Mouse (Mus musculus) left cerebral cortex, postnatal 14 days (tissue): ENCODE results near the gene Gatd1. TPM values are rescaled to one million over a fixed set of nuclear protein-coding genes. Genes with fewer than 3 reads are reported as not detected.
A peak's percentile ranks its signal among the peaks of the same experiment; 100 is the strongest.

Experiments used
- DNase-seq, 2 experiments: peaks; one replicate each; pipeline ENCODE4 v3.0.0; 2021 to 2022; ENCODE audit warnings: low spot score in 2 of 2, mixed read lengths in 1 of 2
- intact Hi-C: fragments of 180-260 bp; cut with DNase I; formaldehyde crosslinking; loops from one replicate; pipeline ENCODE4 v1.15.1; 2025
- total RNA-seq, 2 experiments: library from RNA; stranded (reverse); gene quantifications; 2 replicates each; pipeline ENCODE4 v1.2.3; 2021

The Gatd1 gene
- total RNA-seq, 2 experiments from 2014 or later, result 36.0 to 42.6 TPM

- DNase-seq, result no peak
- intact Hi-C loops, result loop anchor here (5.0 to 10.0 kb wide), 3 partner anchors 37 to 270 kb away; partner anchors contain the start of genes Deaf1, Irf7 and Tmem80
Measured at GRCm38 (mm10) chr7:141364349-141365048, 49.4 kb downstream of the Gatd1 start.

GRCm38 (mm10) chr7:141363752-141364125 is 50.2 kb downstream of the Gatd1 start:
- intact Hi-C loops, result loop anchor here (2.0 to 10.0 kb wide), 4 partner anchors 36 to 269 kb away; partner anchors contain the start of genes Deaf1, Irf7, Phrf1 and Tmem80
- DNase-seq, result no peak

GRCm38 (mm10) chr7:141363106-141363751 is 50.7 kb downstream of the Gatd1 start:
- intact Hi-C loops, result loop anchor here (2.0 to 10.0 kb wide), 4 partner anchors 36 to 268 kb away; partner anchors contain the start of genes Deaf1, Irf7, Phrf1 and Tmem80

DNA sequence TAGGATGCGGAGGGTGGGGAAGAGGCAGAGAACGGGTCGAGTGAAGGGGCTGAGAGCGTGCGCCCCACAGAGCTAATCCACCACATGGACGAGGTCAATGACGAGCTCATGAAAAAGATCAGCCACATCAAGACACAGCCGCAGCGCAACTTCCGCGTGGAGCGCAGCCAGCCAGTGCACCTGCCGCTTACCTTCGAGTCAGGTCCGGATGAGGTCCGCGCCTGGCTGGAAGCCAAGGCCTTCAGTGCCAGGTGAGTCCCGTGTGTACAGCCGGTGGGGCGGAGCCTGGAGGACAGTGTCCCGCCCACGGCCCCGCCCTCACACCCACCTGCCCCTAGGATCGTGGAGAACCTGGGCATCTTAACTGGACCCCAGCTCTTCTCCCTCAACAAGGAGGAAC is 52.4 kb downstream of the Gatd1 start:
- no peak for DNase-seq
- intact Hi-C loops, result loop anchor here (5.0 to 10.0 kb wide), 3 partner anchors 34 to 267 kb away; partner anchors contain the start of genes Deaf1, Irf7 and Tmem80

More at GRCm38 (mm10) chr7:141363106-141363751, 50.7 kb downstream of the Gatd1 start:
- peak; percentile 76 to 86 for DNase-seq

Other genes with a start within 250 kb of the Gatd1 start
- gene Rnh1, start 241.3 kb downstream of the Gatd1 start, total RNA-seq, result 10 to 100 TPM; 25.8 to 25.9 TPM
- 100 to 1,000 TPM; 249 to 272 TPM for gene Hras, start 220.1 kb downstream of the Gatd1 start, total RNA-seq
- gene Lrrc56, start 220.0 kb downstream of the Gatd1 start, total RNA-seq, result 1 to 10 TPM; 3.6 to 4.5 TPM
- gene Lmntd2, start 200.1 kb downstream of the Gatd1 start, total RNA-seq, result not detected
- gene Rassf7, start 198.3 kb downstream of the Gatd1 start, total RNA-seq, result under 1 TPM in 1 of 2 experiments, not detected in 1; 0.47 TPM
- gene Phrf1, start 185.4 kb downstream of the Gatd1 start, total RNA-seq, result 10 to 100 TPM; 65.9 to 66.6 TPM
- 1 to 10 TPM in 1 of 2 experiments, not detected in 1; 1.4 TPM for gene Irf7, start 147.7 kb downstream of the Gatd1 start, total RNA-seq
- not detected for gene Cdhr5, start 137.3 kb downstream of the Gatd1 start, total RNA-seq
- not detected for gene Sct, start 135.0 kb downstream of the Gatd1 start, total RNA-seq
- gene Drd4, start 122.1 kb downstream of the Gatd1 start, total RNA-seq, result under 1 TPM; 0.15 to 0.27 TPM
- 100 to 1,000 TPM; 164 to 170 TPM for gene Deaf1, start 86.4 kb downstream of the Gatd1 start, total RNA-seq
- 10 to 100 TPM; 23.6 to 30.6 TPM for gene Tmem80, start 86.4 kb downstream of the Gatd1 start, total RNA-seq
- gene Eps8l2, start 75.3 kb downstream of the Gatd1 start, total RNA-seq, result 1 to 10 TPM; 1.3 to 1.8 TPM
- 100 to 1,000 TPM; 102 to 119 TPM for gene Taldo1, start 21.9 kb downstream of the Gatd1 start, total RNA-seq
- gene Cend1, start 15.4 kb upstream of the Gatd1 start, total RNA-seq, result 100 to 1,000 TPM; 338 to 362 TPM
- 100 to 1,000 TPM; 331 to 339 TPM for gene Slc25a22, start 23.8 kb upstream of the Gatd1 start, total RNA-seq
- gene Pidd1, start 29.9 kb upstream of the Gatd1 start, total RNA-seq, result 1 to 10 TPM; 1.2 to 2.4 TPM
- gene Rplp2, start 33.2 kb upstream of the Gatd1 start, total RNA-seq, result 100 to 1,000 TPM; 572 to 599 TPM
- 10 to 100 TPM; 22.9 to 28.8 TPM for gene Pnpla2, start 41.1 kb upstream of the Gatd1 start, total RNA-seq
- 1 to 10 TPM; 5.3 to 5.6 TPM for gene Cracr2b, start 47.0 kb upstream of the Gatd1 start, total RNA-seq
- 10 to 100 TPM; 27.5 to 33.8 TPM for gene Cd151, start 53.3 kb upstream of the Gatd1 start, total RNA-seq
- gene Polr2l, start 61.0 kb upstream of the Gatd1 start, total RNA-seq, result 10 to 100 TPM; 43.8 to 44.4 TPM
- gene Tspan4, start 61.1 kb upstream of the Gatd1 start, total RNA-seq, result 10 to 100 TPM; 23.2 to 23.7 TPM
- gene Chid1, start 125.7 kb upstream of the Gatd1 start, total RNA-seq, result 10 to 100 TPM; 72.0 to 73.5 TPM
- 100 to 1,000 TPM; 230 to 231 TPM for gene Ap2a2, start 148.0 kb upstream of the Gatd1 start, total RNA-seq
- gene Muc6, start 241.2 kb upstream of the Gatd1 start, total RNA-seq, result not detected